Mouse (Mus musculus) spleen, adult 10 weeks (tissue): ENCODE results near the gene Zc3h12c. TPM values are rescaled to one million over a fixed set of nuclear protein-coding genes. Genes with fewer than 3 reads are reported as not detected.

Experiments
- polyA plus RNA-seq: library from polyadenylated mRNA; stranded (reverse); fragments of 350-450 nt; fragmentation: Illumina TruSeq; extraction: RNeasy Lipid Tissue Mini Kit (QIAGEN cat#74804); gene quantifications from one replicate; pipeline ENCODE4 v1.2.3, GENCODE M21; 2015; ENCODE audit warnings: low replicate concordance; ENCODE audit not compliant: insufficient read depth

Gene Zc3h12c
- 10.4 TPM for polyA plus RNA-seq

DNA sequence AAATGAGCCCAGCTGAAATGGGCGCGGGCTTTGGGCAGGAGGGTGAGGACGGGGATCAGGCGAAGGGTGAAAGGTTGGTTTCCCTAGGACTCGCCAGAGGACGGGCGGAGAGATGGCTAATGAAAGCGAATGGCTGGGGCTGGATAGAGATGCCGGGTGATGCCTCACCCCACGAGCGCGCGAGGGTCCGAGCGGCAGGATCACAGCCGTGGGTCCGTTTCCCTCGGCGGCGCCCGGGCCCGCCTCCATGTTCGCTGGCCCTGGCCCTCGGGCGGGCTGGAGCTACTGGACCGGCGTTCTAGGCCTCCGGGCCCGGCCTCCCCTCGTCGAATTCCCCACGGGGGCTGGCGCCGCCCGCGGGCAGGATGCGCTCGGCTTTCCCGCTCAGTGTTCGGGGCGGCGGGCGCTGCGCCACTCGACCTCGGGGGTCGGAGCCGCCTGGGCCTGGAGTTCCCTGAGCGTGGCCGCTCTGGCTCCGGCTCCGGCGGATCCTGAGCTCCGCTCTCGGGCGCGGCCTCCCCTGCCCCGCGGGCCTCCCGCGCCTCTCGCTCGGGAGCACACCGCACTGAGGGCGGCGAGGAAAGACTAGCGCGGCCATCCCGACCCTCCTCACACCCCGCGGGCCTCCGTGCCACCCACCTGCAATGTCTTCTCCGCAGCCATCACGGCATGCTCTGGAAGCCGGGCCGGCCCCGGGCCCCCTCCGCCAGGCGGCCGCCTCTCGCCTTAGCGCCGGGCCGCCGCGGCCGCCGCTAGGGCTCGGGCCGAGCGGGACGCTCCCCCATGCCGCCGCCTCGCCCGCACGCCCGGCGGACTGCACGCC, at the start of gene Zc3h12c:
Gene Zc3h12c, minus strand, starts transcription at position 710 of the 823 bp plus-strand sequence.

Other genes starting within 250 kb of the Zc3h12c start
- gene Fdx1, start 205.0 kb downstream of the Zc3h12c start, polyA plus RNA-seq = 19.7 TPM
- gene Rdx, start 121.4 kb downstream of the Zc3h12c start, polyA plus RNA-seq = 87.3 TPM